Mouse (Mus musculus) forebrain, embryonic 15.5 days (tissue): ENCODE measurements around the gene Apbb2. TPM values are rescaled to one million over a fixed set of nuclear protein-coding genes. Genes with fewer than 3 reads are reported as not detected.

ENCODE experiments used
- ATAC-seq: fragments of 200-750 bp; cut with Nextera tagmentation; replicated peaks from 2 replicates; pipeline ENCODE4 v1.8.0; 2017; ENCODE audit warnings: mild to moderate bottlenecking, moderate TSS enrichment, moderate library complexity
- H3K27ac ChIP-seq: fragments of 300-500 bp; sonication (generic); replicated peaks from 2 replicates; pipeline ENCODE4 v1.5.1; 2015; ENCODE audit warnings: mild to moderate bottlenecking, inconsistent platforms
- H3K27me3 ChIP-seq: fragments of 300-500 bp; sonication (generic); 2 replicates; pipeline ENCODE4 v1.6.1; 2015; ENCODE audit warnings: inconsistent platforms
- H3K36me3 ChIP-seq: fragments of 300-500 bp; sonication (generic); 2 replicates; pipeline ENCODE4 v1.6.1; 2015; ENCODE audit warnings: mild to moderate bottlenecking, inconsistent platforms
- H3K4me1 ChIP-seq: fragments of 300-500 bp; sonication (generic); 2 replicates; pipeline ENCODE4 v1.6.1; 2015; ENCODE audit warnings: inconsistent platforms
- H3K4me2 ChIP-seq: fragments of 300-500 bp; sonication (generic); replicated peaks from 2 replicates; pipeline ENCODE4 v1.6.1; 2015; ENCODE audit warnings: mild to moderate bottlenecking, inconsistent platforms
- H3K4me3 ChIP-seq: fragments of 300-500 bp; sonication (generic); 2 replicates; pipeline ENCODE4 v1.5.1; 2015; ENCODE audit warnings: mild to moderate bottlenecking, inconsistent platforms
- H3K9ac ChIP-seq: fragments of 300-500 bp; sonication (generic); replicated peaks from 2 replicates; pipeline ENCODE4 v1.6.1; 2015; ENCODE audit warnings: mild to moderate bottlenecking, inconsistent platforms
- H3K9me3 ChIP-seq: fragments of 300-500 bp; sonication (generic); 2 replicates; pipeline ENCODE4 v1.6.1; 2016; ENCODE audit warnings: inconsistent platforms
- WGBS: fragments of 180-500 bp; shearing (Covaris S2); methylation state at CpG from one replicate; pipeline ENCODE4 v1.1.7; 2015; ENCODE audit warnings: mixed read lengths; 5-methylcytosine and 5-hydroxymethylcytosine counted together
- polyA plus RNA-seq: library from polyadenylated mRNA; unstranded; fragments of >200 nt; fragmentation: Nextera tagmentation; extraction: Ambion mirVana; gene quantifications from 2 replicates; pipeline ENCODE4 v1.2.1, GENCODE M21; 2015

Apbb2 gene
- polyA plus RNA-seq, 1 experiment from 2014 or later = 85.8 TPM

- Histone ChIP-seq H3K9me3 (no peaks in the 10 kb centered on the region), H3K36me3 (no peaks in the 10 kb centered on the region), H3K4me1 (peaks cover 9% of the 10 kb centered on the region), H3K4me2 (no peak overlapping the region), H3K9ac (no peak overlapping the region), H3K27me3 (no peaks in the 10 kb centered on the region), H3K27ac (no peak overlapping the region), H3K4me3 (no peak overlapping the region)
- ATAC-seq = no peak
- 83% methylated on average over 3 of the region's 3 CpGs for WGBS
Measured at GRCm38 (mm10) chr5:66355147-66355546, 263.4 kb downstream of the Apbb2 start.

GRCm38 (mm10) chr5:66353876-66354275 lies 264.7 kb downstream of the Apbb2 start:
- no peak overlapping the region for H3K4me3 ChIP-seq

GRCm38 (mm10) chr5:66351836-66352390 lies 266.7 kb downstream of the Apbb2 start:
- no peaks in the 10 kb centered on the region for H3K9me3 ChIP-seq
- H3K27ac ChIP-seq = no peak overlapping the region
- no peak overlapping the region for H3K4me3 ChIP-seq
- H3K4me2 ChIP-seq = no peak overlapping the region
- no peaks in the 10 kb centered on the region for H3K36me3 ChIP-seq
- H3K27me3 ChIP-seq = no peaks in the 10 kb centered on the region
- H3K4me1 ChIP-seq = peaks cover 3% of the 10 kb centered on the region; the same call in 1 of the 2 replicates
- 75% methylated on average over 7 of the region's 7 CpGs for WGBS
- H3K9ac ChIP-seq = no peak overlapping the region
- no peak for ATAC-seq

More at GRCm38 (mm10) chr5:66353876-66354275, 264.7 kb downstream of the Apbb2 start:
- Histone ChIP-seq H3K9ac (no peak overlapping the region), H3K4me1 (peaks cover 3% of the 10 kb centered on the region; the same call in 1 of the 2 replicates), H3K27me3 (no peaks in the 10 kb centered on the region), H3K4me2 (no peak overlapping the region), H3K36me3 (no peaks in the 10 kb centered on the region), H3K9me3 (no peaks in the 10 kb centered on the region), H3K27ac (no peak overlapping the region)
- ATAC-seq = no peak
- 82% methylated on average over 3 of the region's 3 CpGs for WGBS

GRCm38 (mm10) chr5:66351064-66351463 lies 267.5 kb downstream of the Apbb2 start:
- H3K4me3 ChIP-seq = no peak overlapping the region
- H3K9me3 ChIP-seq = no peaks in the 10 kb centered on the region
- no peak overlapping the region for H3K9ac ChIP-seq
- H3K27ac ChIP-seq = no peak overlapping the region
- no peak overlapping the region for H3K4me2 ChIP-seq
- H3K27me3 ChIP-seq = no peaks in the 10 kb centered on the region
- peaks cover 3% of the 10 kb centered on the region; the same call in 1 of the 2 replicates for H3K4me1 ChIP-seq
- ATAC-seq = no peak
- 78% methylated on average over 12 of the region's 12 CpGs for WGBS
- no peaks in the 10 kb centered on the region for H3K36me3 ChIP-seq

- H3K4me3 ChIP-seq = no peak overlapping the region
- H3K9me3 ChIP-seq = no peaks in the 10 kb centered on the region
- 92% methylated on average over 6 of the region's 6 CpGs for WGBS
Measured at GRCm38 (mm10) chr5:66350611-66351010, 268.0 kb downstream of the Apbb2 start.

GRCm38 (mm10) chr5:66348421-66348820 lies 270.2 kb downstream of the Apbb2 start:
- Histone ChIP-seq H3K9ac (no peak overlapping the region), H3K4me2 (no peak overlapping the region), H3K27ac (no peak overlapping the region), H3K4me1 (peaks cover 3% of the 10 kb centered on the region; the same call in 1 of the 2 replicates), H3K36me3 (no peaks in the 10 kb centered on the region), H3K27me3 (no peaks in the 10 kb centered on the region), H3K9me3 (no peaks in the 10 kb centered on the region), H3K4me3 (no peak overlapping the region)
- ATAC-seq = no peak
- 72% methylated on average over 6 of the region's 6 CpGs for WGBS

More at GRCm38 (mm10) chr5:66350611-66351010, 268.0 kb downstream of the Apbb2 start:
- Histone ChIP-seq H3K27me3 (no peaks in the 10 kb centered on the region), H3K36me3 (no peaks in the 10 kb centered on the region), H3K27ac (no peak overlapping the region), H3K9ac (no peak overlapping the region), H3K4me2 (no peak overlapping the region), H3K4me1 (peaks cover 3% of the 10 kb centered on the region; the same call in 1 of the 2 replicates)
- ATAC-seq = no peak

GRCm38 (mm10) chr5:66346756-66347155 lies 271.8 kb downstream of the Apbb2 start:
- Histone ChIP-seq H3K27ac (no peak overlapping the region), H3K4me2 (no peak overlapping the region), H3K36me3 (no peaks in the 10 kb centered on the region), H3K4me3 (no peak overlapping the region), H3K9ac (no peak overlapping the region), H3K4me1 (peaks cover 4% of the 10 kb centered on the region), H3K27me3 (no peaks in the 10 kb centered on the region), H3K9me3 (no peaks in the 10 kb centered on the region)
- no peak for ATAC-seq
- 93% methylated on average over 6 of the region's 6 CpGs for WGBS

GRCm38 (mm10) chr5:66345140-66345539 lies 273.4 kb downstream of the Apbb2 start:
- no peak overlapping the region for H3K4me3 ChIP-seq
- H3K36me3 ChIP-seq = no peaks in the 10 kb centered on the region
- WGBS = 36% methylated on average over 3 of the region's 3 CpGs
- no peaks in the 10 kb centered on the region for H3K27me3 ChIP-seq
- no peak for ATAC-seq
- H3K4me1 ChIP-seq = peaks cover 17% of the 10 kb centered on the region
- H3K9ac ChIP-seq = no peak overlapping the region
- no peak overlapping the region for H3K4me2 ChIP-seq
- H3K9me3 ChIP-seq = no peaks in the 10 kb centered on the region
- no peak overlapping the region for H3K27ac ChIP-seq

GRCm38 (mm10) chr5:66344182-66344581 lies 274.4 kb downstream of the Apbb2 start:
- Histone ChIP-seq H3K4me2 (no peak overlapping the region), H3K27me3 (no peaks in the 10 kb centered on the region), H3K9ac (no peak overlapping the region), H3K9me3 (no peaks in the 10 kb centered on the region), H3K36me3 (no peaks in the 10 kb centered on the region), H3K4me1 (peaks cover 26% of the 10 kb centered on the region), H3K27ac (no peak overlapping the region), H3K4me3 (no peak overlapping the region)
- ATAC-seq = no peak
- 71% methylated on average over 2 of the region's 2 CpGs for WGBS

- no peak overlapping the region for H3K9ac ChIP-seq
- peaks cover 45% of the 10 kb centered on the region for H3K4me1 ChIP-seq
- H3K27me3 ChIP-seq = no peaks in the 10 kb centered on the region
- no peaks in the 10 kb centered on the region for H3K9me3 ChIP-seq
- H3K4me3 ChIP-seq = no peak overlapping the region
- 78% methylated on average over 9 of the region's 9 CpGs for WGBS
- ATAC-seq = no peak
- H3K4me2 ChIP-seq = no peak overlapping the region
- H3K36me3 ChIP-seq = no peaks in the 10 kb centered on the region
- no peak overlapping the region for H3K27ac ChIP-seq
Measured at GRCm38 (mm10) chr5:66342285-66342684, 276.3 kb downstream of the Apbb2 start.

GRCm38 (mm10) chr5:66341848-66342247 lies 276.7 kb downstream of the Apbb2 start:
- no peaks in the 10 kb centered on the region for H3K9me3 ChIP-seq
- ATAC-seq = no peak
- no peaks in the 10 kb centered on the region for H3K27me3 ChIP-seq
- WGBS = 50% methylated on average over 10 of the region's 10 CpGs
- H3K4me3 ChIP-seq = no peak overlapping the region
- H3K4me2 ChIP-seq = no peak overlapping the region
- H3K9ac ChIP-seq = no peak overlapping the region
- no peak overlapping the region for H3K27ac ChIP-seq
- H3K4me1 ChIP-seq = peaks cover 49% of the 10 kb centered on the region
- no peaks in the 10 kb centered on the region for H3K36me3 ChIP-seq

GRCm38 (mm10) chr5:66340356-66341102 lies 278.1 kb downstream of the Apbb2 start:
- 42% methylated on average over 17 of the region's 17 CpGs for WGBS
- ATAC-seq = peak; percentile 30
- H3K4me3 ChIP-seq = no peak overlapping the region
- no peaks in the 10 kb centered on the region for H3K36me3 ChIP-seq
- peaks cover 56% of the 10 kb centered on the region for H3K4me1 ChIP-seq
- H3K4me2 ChIP-seq = no peak overlapping the region
- peak overlapping the region; percentile 41 for H3K27ac ChIP-seq
- no peaks in the 10 kb centered on the region for H3K9me3 ChIP-seq
- peak overlapping the region; percentile 22; the same call in 1 of the 2 replicates for H3K9ac ChIP-seq
- no peaks in the 10 kb centered on the region for H3K27me3 ChIP-seq
